Mouse (Mus musculus) spleen, adult 18-20 months (tissue): ENCODE data around the gene Tgfb1i1.

Experiments used
- DNase-seq, 2 experiments: peaks; one replicate each; pipeline ENCODE4 v3.0.0; 2022; ENCODE audit warnings: mixed read lengths in 2 of 2

Tgfb1i1 gene

GRCm38 (mm10) chr7:128245547-128245946, 1.1 kb upstream of the Tgfb1i1 start:
- DNase-seq = no peak

- DNase-seq = peak; percentile 42 to 72
Observed at GRCm38 (mm10) chr7:128247443-128247842, 831 bp downstream of the Tgfb1i1 start.

- no peak for DNase-seq
Observed at GRCm38 (mm10) chr7:128248081-128249042, 1.8 kb downstream of the Tgfb1i1 start.

- no peak for DNase-seq
Observed at GRCm38 (mm10) chr7:128249998-128250397, 3.4 kb downstream of the Tgfb1i1 start.

- no peak for DNase-seq
Observed at GRCm38 (mm10) chr7:128251946-128252345, 5.3 kb downstream of the Tgfb1i1 start.

DNA sequence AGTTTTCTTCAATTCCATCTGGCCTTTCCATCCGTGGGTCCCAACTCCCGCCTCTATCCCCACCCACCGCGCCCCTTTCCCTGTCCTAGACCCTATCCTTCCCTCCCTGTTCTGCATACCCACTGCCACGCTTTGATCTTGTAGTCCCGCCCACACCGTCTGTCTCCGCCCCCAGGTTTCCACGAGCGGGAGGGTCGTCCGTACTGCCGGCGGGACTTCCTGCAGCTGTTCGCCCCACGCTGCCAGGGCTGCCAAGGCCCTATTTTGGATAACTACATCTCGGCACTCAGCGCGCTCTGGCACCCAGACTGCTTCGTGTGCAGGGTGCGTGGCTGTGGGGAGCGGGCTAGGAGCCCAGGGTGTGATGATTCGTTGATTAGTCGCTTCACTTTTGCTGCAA, 6.0 kb downstream of the Tgfb1i1 start:
- no peak for DNase-seq

GRCm38 (mm10) chr7:128254978-128255377, 8.4 kb downstream of the Tgfb1i1 start:
- no peak for DNase-seq

DNA sequence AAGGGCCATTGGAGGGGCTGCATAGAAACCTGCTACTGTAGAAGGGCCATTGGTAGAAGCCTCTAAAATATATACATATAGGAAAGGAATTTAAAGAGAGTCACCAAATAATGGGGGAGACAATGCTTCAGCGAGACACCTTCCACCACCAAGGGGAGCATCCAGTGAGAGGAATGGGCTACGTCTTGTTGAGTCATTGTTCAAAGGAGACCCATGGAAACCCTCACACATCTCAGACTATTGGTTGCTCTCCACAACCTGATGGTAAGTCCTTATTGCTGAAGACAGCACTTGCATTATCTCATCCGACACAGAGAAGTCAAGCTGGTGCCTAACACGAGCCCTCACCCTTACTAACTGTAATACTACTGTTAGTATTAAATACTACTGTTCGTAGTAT, 9.1 kb downstream of the Tgfb1i1 start:
- DNase-seq = no peak

DNA sequence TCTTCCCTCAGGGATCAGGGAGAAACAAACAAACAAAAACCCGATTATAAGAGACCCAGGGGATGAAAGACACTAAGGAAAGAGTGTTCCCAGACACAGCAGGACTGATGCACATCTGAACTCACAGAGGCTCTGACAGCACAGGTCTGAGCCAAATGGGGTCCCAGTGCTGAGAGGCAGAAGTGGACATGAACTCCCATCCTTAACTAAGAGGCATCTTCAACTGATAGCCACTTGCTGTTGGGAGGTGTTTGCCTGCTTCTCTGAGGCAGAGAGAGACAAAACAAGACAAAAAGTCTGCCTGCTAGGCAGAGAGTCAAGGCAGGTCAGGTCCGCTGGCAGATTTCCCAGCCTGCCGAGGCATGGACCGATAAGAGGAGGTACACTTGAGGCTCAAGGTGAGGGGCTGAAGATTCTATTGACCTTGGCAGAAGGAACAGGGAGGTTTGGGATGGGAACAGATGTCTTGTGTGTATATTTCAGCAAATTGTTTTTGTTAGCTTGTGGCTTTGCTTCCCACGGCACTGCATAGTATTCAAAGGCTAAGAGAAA, 10.2 kb downstream of the Tgfb1i1 start:
- no peak for DNase-seq

- DNase-seq = no peak
Observed at GRCm38 (mm10) chr7:128265411-128265810, 18.8 kb downstream of the Tgfb1i1 start, which contains the start of gene Slc5a2. Slc5a2 (plus strand) TSS chr7:128265657.

DNA sequence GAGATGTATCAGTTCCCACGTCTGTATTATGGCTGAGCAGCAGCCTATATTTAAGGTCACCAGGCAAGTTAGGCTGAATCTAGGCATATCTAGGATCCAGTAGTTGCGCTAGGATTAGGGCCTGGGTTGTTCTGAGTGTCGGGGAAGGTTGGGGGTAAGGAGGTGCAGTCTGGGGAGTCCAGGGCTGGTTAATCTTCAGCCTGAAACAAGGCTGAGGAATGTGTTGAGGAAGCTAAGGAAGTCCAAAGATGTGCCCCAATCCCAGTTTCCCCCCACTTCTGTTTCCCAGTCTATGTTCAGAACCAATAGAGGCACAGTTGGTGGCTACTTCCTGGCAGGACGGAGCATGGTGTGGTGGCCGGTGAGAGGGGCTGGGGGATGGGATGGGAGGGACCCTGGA, 19.4 kb downstream of the Tgfb1i1 start:
- DNase-seq = no peak

- no peak for DNase-seq
Observed at GRCm38 (mm10) chr7:128267391-128267790, 20.8 kb downstream of the Tgfb1i1 start.

DNA sequence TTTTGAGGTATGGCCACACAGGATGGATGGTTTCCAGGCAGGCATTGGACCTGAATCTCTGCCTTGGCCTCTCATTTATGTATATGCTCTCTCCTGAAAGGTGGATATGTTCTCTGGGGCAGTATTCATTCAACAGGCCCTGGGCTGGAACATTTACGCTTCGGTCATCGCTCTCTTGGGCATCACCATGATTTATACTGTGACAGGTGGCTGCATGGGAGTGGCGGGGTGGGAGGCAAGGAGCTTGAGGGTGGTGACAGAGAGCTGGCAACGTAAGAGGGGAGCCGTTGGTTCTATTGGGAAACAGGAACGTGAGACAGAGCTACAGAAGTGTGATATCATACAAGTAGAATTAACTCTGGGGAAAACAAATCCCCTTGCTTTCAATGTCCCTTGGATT, 21.2 kb downstream of the Tgfb1i1 start:
- DNase-seq = no peak

GRCm38 (mm10) chr7:128270431-128270850, 23.8 kb downstream of the Tgfb1i1 start:
- no peak for DNase-seq

DNA sequence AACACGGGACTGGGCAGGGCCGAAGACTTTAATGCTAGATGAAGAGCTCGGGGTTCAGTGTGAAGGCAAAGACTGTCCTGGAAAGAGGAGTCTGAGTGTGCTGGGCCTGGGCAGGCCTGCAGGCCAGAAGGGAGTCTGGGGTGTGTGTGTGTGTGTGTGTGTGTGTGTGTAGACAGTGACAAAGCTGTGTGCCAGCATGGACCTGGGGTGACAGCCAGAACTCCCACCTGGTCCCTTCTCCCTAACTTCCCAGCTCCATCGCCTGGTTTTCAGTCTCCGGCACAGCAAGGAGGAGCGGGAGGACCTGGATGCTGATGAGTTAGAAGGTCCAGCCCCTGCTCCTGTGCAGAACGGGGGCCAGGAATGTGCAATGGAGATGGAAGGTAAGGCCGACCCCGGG, 24.9 kb downstream of the Tgfb1i1 start:
- DNase-seq = no peak

GRCm38 (mm10) chr7:128276051-128276450, 29.4 kb downstream of the Tgfb1i1 start:
- no peak for DNase-seq

DNA sequence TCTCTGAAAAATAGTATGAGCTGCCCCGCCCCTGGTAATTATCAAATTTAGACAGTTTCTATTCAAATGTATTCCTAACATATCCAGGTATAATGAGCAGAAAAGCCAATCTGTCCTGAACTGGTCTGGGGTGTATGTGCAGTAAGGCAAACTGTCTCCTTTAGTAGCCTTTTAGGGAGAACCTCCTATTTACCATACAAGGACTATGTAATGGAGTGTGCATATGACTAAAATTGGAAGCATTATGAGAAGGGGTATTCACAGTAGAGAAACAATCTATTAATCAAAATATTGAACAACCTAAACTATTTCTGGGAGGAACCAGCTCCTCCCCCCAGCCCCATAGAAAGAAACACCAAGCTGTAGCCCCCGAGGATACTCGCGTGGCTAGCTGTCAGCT, 33.1 kb downstream of the Tgfb1i1 start:
- DNase-seq = no peak

- DNase-seq = no peak
Observed at GRCm38 (mm10) chr7:128281765-128282164, 35.2 kb downstream of the Tgfb1i1 start.

GRCm38 (mm10) chr7:128282532-128283244, 36.1 kb downstream of the Tgfb1i1 start:
- no peak for DNase-seq

- DNase-seq = no peak
Observed at GRCm38 (mm10) chr7:128284047-128284446, 37.4 kb downstream of the Tgfb1i1 start.

DNA sequence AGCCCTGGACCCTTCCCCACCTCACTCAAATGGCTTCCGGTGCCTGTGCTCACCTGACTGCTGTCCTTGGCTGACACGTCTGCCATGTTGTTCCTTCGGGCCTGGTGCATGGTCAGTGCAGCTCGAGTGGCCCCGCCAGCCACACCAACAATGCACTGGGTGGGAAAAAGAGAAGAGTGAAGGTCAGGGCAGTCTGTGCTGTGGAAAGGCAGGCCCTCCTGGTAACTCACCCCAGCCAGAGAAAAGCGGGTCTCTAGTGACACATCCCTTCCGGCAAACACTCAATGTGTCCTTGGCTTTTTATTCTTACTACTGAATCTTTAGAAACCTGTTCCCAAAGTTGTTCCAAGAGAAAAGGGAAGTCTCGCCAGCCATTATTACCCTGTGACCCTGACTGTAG, 38.4 kb downstream of the Tgfb1i1 start:
- DNase-seq = no peak

GRCm38 (mm10) chr7:128288923-128289544, 42.4 kb downstream of the Tgfb1i1 start:
- DNase-seq = no peak

- DNase-seq = no peak
Observed at GRCm38 (mm10) chr7:128294785-128295184, 48.2 kb downstream of the Tgfb1i1 start.
